Comparison of ENCODE assay signal across 12 mouse cellular contexts in the genomic region with DNA sequence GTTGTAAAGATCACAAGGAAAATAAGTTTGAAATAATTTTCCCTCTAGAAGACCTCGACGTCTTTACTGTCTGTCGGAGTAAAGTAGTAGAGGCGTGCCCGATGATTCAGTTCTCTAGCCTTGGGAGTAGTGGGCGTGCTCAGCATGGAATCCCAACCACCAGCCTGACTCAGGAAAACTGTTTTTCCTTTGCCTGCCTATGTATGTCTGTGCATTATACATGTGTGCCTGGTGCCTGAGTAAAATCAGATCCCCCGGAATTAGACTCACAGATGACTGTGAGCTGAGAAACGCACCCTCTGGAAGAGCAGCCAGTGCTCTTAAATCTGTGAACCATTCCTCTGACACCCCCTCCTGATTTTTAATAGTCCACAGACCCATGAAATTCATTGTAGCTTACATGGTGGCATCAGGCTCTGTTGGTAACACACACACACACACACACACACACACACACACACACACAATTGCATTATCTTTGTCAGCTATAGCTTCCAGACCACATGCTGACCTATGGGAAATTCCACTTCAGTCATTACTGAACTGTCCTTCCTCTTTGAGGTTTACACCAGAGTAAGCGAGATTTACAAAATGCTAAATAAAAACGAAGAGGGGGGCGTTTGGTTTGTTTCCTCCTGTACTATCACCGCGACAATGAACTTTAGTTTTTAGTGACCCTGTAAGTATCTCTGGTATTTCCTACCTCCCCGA. TPM values are rescaled to one million over a fixed set of nuclear protein-coding genes. Genes with fewer than 3 reads are reported as not detected.
DNase-seq lines count a peak whose midpoint lies in the region; ATAC-seq and TF ChIP-seq lines count a peak whose summit lies in the region.
"Had no signal": no experiment of that assay in that cellular context is flagged by ENCODE, and none has a peak within 500 bp of the region (broad histone marks: within the 10 kb centered on the region; RNA-seq: fewer than 3 reads in every experiment).

No protein-coding gene starts in this region.

- H3K9ac ChIP-seq in heart, embryonic 16.5 days (ENCODE audit: low read length) = no peak overlapping the region

- peaks cover 7% of the 10 kb centered on the region for H3K4me1 ChIP-seq in heart, embryonic 16.5 days (ENCODE audit: control insufficient read depth, insufficient read depth, low read length)
- H3K4me1 ChIP-seq in bone marrow, adult 2 months (ENCODE audit: control insufficient read depth, insufficient read depth, low read length) = peaks cover 2% of the 10 kb centered on the region; the same call in 1 of the 2 replicates
- H3K4me1 ChIP-seq: midbrain, embryonic 10.5 days had no signal

- TF ChIP-seq CTCF in C2C12 (IDR thresholded peaks at IDR 0.05; ENCODE audit: control insufficient read depth, insufficient read depth, insufficient read length) = no peak
- no peak for TF ChIP-seq CTCF in bone marrow, adult 2 months (IDR thresholded peaks at IDR 0.05; ENCODE audit: control insufficient read depth, insufficient read depth, low read length)
- TF ChIP-seq CTCF in layer of hippocampus, adult 2 months (conservative IDR thresholded peaks at IDR 0.05) = no peak

- TF ChIP-seq POLR2A in bone marrow, adult 2 months (IDR thresholded peaks at IDR 0.05; ENCODE audit: borderline replicate concordance, control insufficient read depth, low read depth, low read length) = no peak

- no peaks in the 10 kb centered on the region for H3K79me3 ChIP-seq in C2C12 (ENCODE audit: low read depth)

- peak overlapping the region; percentile 30; the same call in 1 of the 2 replicates for H3K4me2 ChIP-seq in heart, embryonic 16.5 days (ENCODE audit: low read depth, low read length)

- peak overlapping the region; percentile 35; the same call in 1 of the 2 replicates for H3K27ac ChIP-seq in heart, embryonic 16.5 days (ENCODE audit: low read length)
- H3K27ac ChIP-seq in bone marrow, adult 2 months (ENCODE audit: control insufficient read depth, insufficient read depth, low read depth, low read length, poor library complexity) = peak overlapping the region; percentile 54; the same call in 1 of the 2 replicates
- no peak overlapping the region; the same call in 1 of the 2 replicates for H3K27ac ChIP-seq in layer of hippocampus, adult 2 months
- H3K27ac ChIP-seq: midbrain, embryonic 10.5 days had no signal

- intact Hi-C loops in heart, postnatal 25 days (cut with DNase I) = loop anchor here (5.0 kb wide), 2 partner anchors 39 to 71 kb away; no protein-coding TSS in a partner anchor

- no peaks in the 10 kb centered on the region for H3K27me3 ChIP-seq in heart, embryonic 16.5 days (ENCODE audit: control insufficient read depth, insufficient read depth, low read length)
- H3K27me3 ChIP-seq in C2C12 (ENCODE audit: control insufficient read depth, insufficient read depth, insufficient read length) = no peaks in the 10 kb centered on the region

- WGBS in heart, embryonic 16.5 days = 60% methylated on average over 14 of the region's 14 CpGs
- WGBS in bone marrow, adult 2 months = 47% methylated on average over 14 of the region's 14 CpGs

- no peak overlapping the region for H3K4me3 ChIP-seq in heart, embryonic 16.5 days (ENCODE audit: low read length)
- H3K4me3 ChIP-seq in C2C12 (ENCODE audit: insufficient read depth, poor library complexity, severe bottlenecking) = no peak overlapping the region
- H3K4me3 ChIP-seq in bone marrow, adult 2 months (replicated peaks; ENCODE audit: control insufficient read depth, low read depth, low read length) = no peak overlapping the region
- no peak overlapping the region for H3K4me3 ChIP-seq in layer of hippocampus, adult 2 months
- H3K4me3 ChIP-seq: midbrain, embryonic 10.5 days had no signal

- no peaks in the 10 kb centered on the region for H3K79me2 ChIP-seq in C2C12 (ENCODE audit: control insufficient read depth, insufficient read depth)

- no peaks in the 10 kb centered on the region for H3K36me3 ChIP-seq in heart, embryonic 16.5 days (ENCODE audit: control insufficient read depth, insufficient read depth)
- H3K36me3 ChIP-seq in C2C12 (ENCODE audit: control insufficient read depth, insufficient read depth) = no peaks in the 10 kb centered on the region
- H3K36me3 ChIP-seq: midbrain, embryonic 10.5 days had no signal

- ATAC-seq in heart, embryonic 16.5 days (replicated peaks; ENCODE audit: extremely low read depth, insufficient read depth, low FRiP score) = no peak
- ATAC-seq in megakaryocyte, adult 5-6 weeks (ENCODE audit: poor library complexity, severe bottlenecking) = peak; percentile 81
- ATAC-seq: intestine, embryonic 16.5 days had no signal

- peak overlapping the region; percentile 24 for H3ac ChIP-seq in C2C12 (ENCODE audit: control insufficient read depth, insufficient read length, low read depth)

- no peaks in the 10 kb centered on the region for H3K9me3 ChIP-seq in heart, embryonic 16.5 days (replicated peaks; ENCODE audit: control insufficient read depth, low read length)
- H3K9me3 ChIP-seq: G1E; midbrain, embryonic 10.5 days had no signal

- no peak for DNase-seq in heart, postnatal 25 days (ENCODE audit: low spot score)
- DNase-seq in gastrocnemius, adult 8-10 months (ENCODE audit: low spot score in 2 of 2) = no peak
- DNase-seq in layer of hippocampus, adult 2 months (ENCODE audit: low spot score in 2 of 2) = no peak
- DNase-seq in cerebellum, postnatal 14 days = no peak
- DNase-seq: thymus, postnatal 14 days had no signal

TF ChIP-seq in C2C12, 6 proteins besides CTCF, POLR2A, EP300 and RAD21:
- TF ChIP-seq FOSL1 (IDR thresholded peaks at IDR 0.05; ENCODE audit: insufficient read depth, low read length, poor library complexity, severe bottlenecking) (no peak), MAX (IDR thresholded peaks at IDR 0.05) (peak; percentile 86), MYOD1 (IDR thresholded peaks at IDR 0.05; ENCODE audit: control insufficient read depth, insufficient read length, low read depth) (no peak), USF1 (IDR thresholded peaks at IDR 0.05; ENCODE audit: low read depth) (no peak), MYOG (IDR thresholded peaks at IDR 0.05; ENCODE audit: control insufficient read depth, extremely low read depth, insufficient read length) (no peak)

RNA-seq across cellular contexts. Expression of gene Gpr65, which starts 14.5 kb away (rescaled TPM):
- polyA plus RNA-seq in heart, embryonic 16.5 days (2015; fragmentation: Nextera tagmentation; extraction: Ambion mirVana) = 2.5 and 3.9 TPM in 2 replicates
- under 1 TPM; 0.68 to 0.73 TPM for total RNA-seq in heart, postnatal 25 days (2021)
- not detected for polyA plus RNA-seq in C2C12 (2012; fragmentation: generic; extraction: Trizol)
- polyA plus RNA-seq in bone marrow, adult 2 months (2011; ENCODE audit: insufficient read depth, insufficient read length, low replicate concordance, missing spikeins) = 7.7 and 14.1 TPM in 2 replicates
- total RNA-seq in megakaryocyte, adult 5-6 weeks (2015) = 89.4 and 94.3 TPM in 2 replicates
- total RNA-seq in megakaryocyte, adult 5-6 weeks (2017) = 93.1 and 96.4 TPM in 2 replicates
- under 1 TPM in 1 of 4 experiments, not detected in 3; 0.15 TPM for total RNA-seq in gastrocnemius, adult 8-10 months (2022)
- not detected for total RNA-seq in layer of hippocampus, adult 2 months (2021)

RNA-seq across cellular contexts. Expression of gene Galc, which starts 23.7 kb away (rescaled TPM):
- polyA plus RNA-seq in heart, embryonic 16.5 days (2015; fragmentation: Nextera tagmentation; extraction: Ambion mirVana) = 5.4 and 6.4 TPM in 2 replicates
- 1 to 10 TPM; 6.8 to 8.0 TPM for total RNA-seq in heart, postnatal 25 days (2021)
- polyA plus RNA-seq in C2C12 (2012; fragmentation: generic; extraction: Trizol) = 9.0 TPM
- 2.2 and 7.5 TPM in 2 replicates for polyA plus RNA-seq in bone marrow, adult 2 months (2011; ENCODE audit: insufficient read depth, insufficient read length, low replicate concordance, missing spikeins)
- 21.2 and 25.5 TPM in 2 replicates for total RNA-seq in megakaryocyte, adult 5-6 weeks (2015)
- total RNA-seq in megakaryocyte, adult 5-6 weeks (2017) = 8.3 and 17.8 TPM in 2 replicates
- 1 to 10 TPM; 4.7 to 5.5 (median 5.0) TPM for total RNA-seq in gastrocnemius, adult 8-10 months (2022)
- 10 to 100 TPM; 24.9 to 27.5 TPM for total RNA-seq in layer of hippocampus, adult 2 months (2021)

Comparison
In these comparisons a context has a peak if more than half of its experiments do, and no peak if none do; other contexts are left out.
1. RNA of gene Gpr65, which starts 14.5 kb away (total RNA-seq): 89.4 to 96.4 TPM in megakaryocyte, adult 5-6 weeks; 0.68 to 0.73 TPM in heart, postnatal 25 days, not detected in layer of hippocampus, adult 2 months and 0.15 TPM in gastrocnemius, adult 8-10 months; every median in the first group is over 10 times any median in the second.